Mouse (Mus musculus) C2C12 (cell line): ENCODE results near the gene Ncf1.

Experiments
- CTCF ChIP-seq: IDR thresholded peaks from one replicate; pipeline ENCODE4 v1.5.1; 2011; ENCODE audit not compliant: control insufficient read depth, insufficient read depth, insufficient read length
- MAX ChIP-seq: IDR thresholded peaks from one replicate; pipeline ENCODE4 v1.6.1; 2011; ENCODE audit warnings: mild to moderate bottlenecking, control low read depth

- TF ChIP-seq CTCF (no peak), MAX (no peak)
These were observed 43.4 kb downstream of the Ncf1 start for GRCm38 (mm10) chr5:134186059-134186458.
